Mouse (Mus musculus) C2C12 (cell line): ENCODE measurements around the gene Mcrip2. TPM values are rescaled to one million over a fixed set of nuclear protein-coding genes. Genes with fewer than 3 reads are reported as not detected.
A peak's percentile ranks its signal among the peaks of the same experiment; 100 is the strongest.

Experiments
- H3K27me3 ChIP-seq: one replicate; pipeline ENCODE4 v1.6.1; 2011; ENCODE audit not compliant: control insufficient read depth, insufficient read depth, insufficient read length
- H3K36me3 ChIP-seq: one replicate; pipeline ENCODE4 v1.6.1; 2011; ENCODE audit not compliant: control insufficient read depth, insufficient read depth
- H3K4me3 ChIP-seq: one replicate; pipeline ENCODE4 v1.5.1; 2011; ENCODE audit warnings: mild to moderate bottlenecking, control low read depth; ENCODE audit not compliant: poor library complexity, insufficient read depth, severe bottlenecking
- H3K79me2 ChIP-seq: one replicate; pipeline ENCODE4 v1.6.1; 2011; ENCODE audit not compliant: control insufficient read depth, insufficient read depth
- H3K79me3 ChIP-seq: one replicate; pipeline ENCODE4 v1.6.1; 2011; ENCODE audit warnings: low read depth, control low read depth
- H3ac ChIP-seq: one replicate; pipeline ENCODE3; 2011; ENCODE audit warnings: low read depth; ENCODE audit not compliant: control insufficient read depth, insufficient read length
- CEBPB ChIP-seq: IDR thresholded peaks from one replicate; pipeline ENCODE4 v1.6.1; 2011; ENCODE audit warnings: low read depth, mild to moderate bottlenecking, control low read depth, moderate library complexity
- CTCF ChIP-seq: IDR thresholded peaks from one replicate; pipeline ENCODE4 v1.5.1; 2011; ENCODE audit not compliant: control insufficient read depth, insufficient read depth, insufficient read length
- FOSL1 ChIP-seq: IDR thresholded peaks from one replicate; pipeline ENCODE4 v1.8.0; 2011; ENCODE audit warnings: mild to moderate bottlenecking, low read length; ENCODE audit not compliant: poor library complexity, insufficient read depth, severe bottlenecking
- MAX ChIP-seq: IDR thresholded peaks from one replicate; pipeline ENCODE4 v1.6.1; 2011; ENCODE audit warnings: mild to moderate bottlenecking, control low read depth
- MYOD1 ChIP-seq: IDR thresholded peaks from one replicate; pipeline ENCODE4 v1.6.1; 2011; ENCODE audit warnings: low read depth; ENCODE audit not compliant: control insufficient read depth, insufficient read length
- MYOG ChIP-seq: IDR thresholded peaks from one replicate; pipeline ENCODE4 v1.6.1; 2011; ENCODE audit not compliant: control insufficient read depth, insufficient read length; ENCODE audit errors: extremely low read depth
- USF1 ChIP-seq: IDR thresholded peaks from one replicate; pipeline ENCODE4 v1.6.1; 2011; ENCODE audit warnings: low read depth, mild to moderate bottlenecking, control low read depth, moderate library complexity
- polyA plus RNA-seq: library from polyadenylated mRNA; unstranded; fragments of >200 nt; fragmentation: generic; extraction: Trizol; gene quantifications from one replicate; pipeline ENCODE4 v1.2.1, GENCODE M21; 2012; ENCODE audit warnings: missing spikeins

Mcrip2 gene
- polyA plus RNA-seq, 1 experiment: 36.3 TPM

- Histone ChIP-seq H3K36me3 (no peaks in the 10 kb centered on the region), H3K27me3 (no peaks in the 10 kb centered on the region), H3K79me3 (no peaks in the 10 kb centered on the region), H3K4me3 (no peak overlapping the region), H3K79me2 (peaks cover 9% of the 10 kb centered on the region), H3ac (no peak overlapping the region)
- TF ChIP-seq FOSL1: no peak
- no peak for TF ChIP-seq USF1
- no peak for TF ChIP-seq MAX
- TF ChIP-seq MYOG: no peak
- no peak for TF ChIP-seq CTCF
- no peak for TF ChIP-seq CEBPB
Observed at GRCm38 (mm10) chr17:25869954-25870353, 1.4 kb upstream of the Mcrip2 start.

DNA sequence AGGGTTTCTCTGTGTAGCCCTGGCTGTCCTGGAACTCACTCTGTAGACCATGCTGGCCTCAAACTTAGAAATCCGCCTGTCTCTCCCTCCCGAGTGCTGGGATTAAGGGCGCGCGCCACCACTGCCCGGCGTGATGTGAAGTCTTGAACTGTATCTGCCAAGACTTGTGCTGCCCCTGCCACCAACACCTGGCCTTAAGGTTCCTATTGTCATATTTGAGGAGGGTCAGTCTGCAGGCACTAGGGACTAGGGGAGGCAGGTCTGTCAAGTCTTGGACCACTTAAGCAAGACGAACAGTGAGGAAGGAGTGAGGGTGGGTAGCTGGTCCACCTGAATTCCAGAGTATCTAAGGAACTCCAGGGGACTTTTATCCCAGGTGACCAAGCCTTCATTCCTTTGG is 934 bp upstream of the Mcrip2 start:
- peaks cover 9% of the 10 kb centered on the region for H3K79me2 ChIP-seq
- TF ChIP-seq MYOD1 (no peak), CTCF (no peak), CEBPB (no peak), MAX (no peak), MYOG (no peak), USF1 (no peak), FOSL1 (no peak)
- no peaks in the 10 kb centered on the region for H3K79me3 ChIP-seq
- H3K36me3 ChIP-seq: no peaks in the 10 kb centered on the region
- H3K4me3 ChIP-seq: no peak overlapping the region
- H3K27me3 ChIP-seq: no peaks in the 10 kb centered on the region
- no peak overlapping the region for H3ac ChIP-seq

DNA sequence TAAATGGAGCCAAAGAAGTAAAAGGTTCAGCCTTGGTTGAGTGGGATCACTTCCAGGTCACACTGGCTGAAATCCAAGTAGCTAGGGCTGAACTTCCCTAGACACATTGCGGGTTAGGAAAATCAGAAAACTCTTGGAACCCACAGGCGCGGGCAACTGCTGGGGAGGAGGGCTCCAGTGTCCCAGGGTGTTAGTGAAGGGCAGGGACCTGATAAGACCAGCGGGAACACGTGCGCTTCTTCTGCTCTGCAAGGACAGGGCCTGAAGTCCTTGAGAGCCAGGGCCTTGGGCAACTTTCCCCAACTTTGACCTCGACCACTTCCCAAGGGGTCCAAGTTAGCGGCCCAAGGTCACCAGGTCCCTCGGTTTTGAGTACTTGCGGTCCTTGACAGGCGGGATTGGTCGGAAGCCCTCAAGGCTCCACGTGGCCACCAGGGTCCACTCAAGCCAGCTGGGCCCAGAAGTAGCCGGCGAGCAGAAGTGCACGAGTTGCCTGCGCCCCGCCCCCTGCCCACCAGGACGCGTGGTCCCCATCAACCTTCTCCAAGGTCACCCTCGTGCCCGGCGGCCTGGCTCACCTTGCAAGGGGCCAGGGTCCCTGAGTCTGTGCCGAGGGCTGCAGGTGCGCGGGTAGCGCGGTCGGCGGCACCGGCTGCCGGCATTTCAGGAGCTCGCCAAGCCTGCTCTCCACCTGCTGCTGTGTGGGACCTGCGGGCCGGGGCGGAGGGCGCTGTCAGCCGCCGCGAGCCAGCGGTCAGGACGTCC is 546 bp downstream of the Mcrip2 start:
- H3K79me2 ChIP-seq: peaks cover 9% of the 10 kb centered on the region
- H3K79me3 ChIP-seq: no peaks in the 10 kb centered on the region
- H3K36me3 ChIP-seq: no peaks in the 10 kb centered on the region
- peak overlapping the region; percentile 45 for H3K4me3 ChIP-seq
- no peaks in the 10 kb centered on the region for H3K27me3 ChIP-seq
- TF ChIP-seq MAX (peak; percentile 33), CEBPB (no peak)
- peak overlapping the region; percentile 75 for H3ac ChIP-seq

GRCm38 (mm10) chr17:25867509-25867835 is 1.1 kb downstream of the Mcrip2 start:
- no peaks in the 10 kb centered on the region for H3K27me3 ChIP-seq
- H3ac ChIP-seq: peak overlapping the region; percentile 47
- no peaks in the 10 kb centered on the region for H3K36me3 ChIP-seq
- H3K79me3 ChIP-seq: no peaks in the 10 kb centered on the region
- TF ChIP-seq MYOD1 (no peak), CTCF (no peak), MYOG (no peak)
- peak overlapping the region; percentile 45 for H3K4me3 ChIP-seq
- peaks cover 9% of the 10 kb centered on the region for H3K79me2 ChIP-seq

DNA sequence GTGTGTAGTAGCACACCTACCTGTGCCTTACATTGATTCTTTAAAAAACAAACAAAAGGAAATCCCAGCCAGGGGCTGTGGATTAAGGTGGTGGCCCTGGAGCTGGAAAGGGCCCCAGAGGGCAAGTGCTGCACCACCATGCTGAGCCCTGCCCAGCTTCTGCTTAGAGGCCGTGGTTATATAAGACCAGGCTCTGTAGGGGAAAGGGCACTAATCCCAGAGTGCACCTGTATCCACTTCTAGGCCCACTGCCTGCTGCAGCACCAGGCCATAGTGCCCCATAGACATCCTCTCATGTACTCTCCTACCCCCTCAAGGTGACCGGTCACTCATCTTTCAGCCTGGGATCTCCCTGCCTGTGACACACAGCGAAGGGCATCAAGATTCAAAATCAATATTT is 2.4 kb downstream of the Mcrip2 start:
- TF ChIP-seq MYOG (no peak), CEBPB (no peak), MAX (no peak), USF1 (no peak), FOSL1 (no peak), CTCF (no peak), MYOD1 (no peak)
- Histone ChIP-seq H3K36me3 (no peaks in the 10 kb centered on the region), H3K4me3 (no peak overlapping the region), H3ac (no peak overlapping the region), H3K27me3 (no peaks in the 10 kb centered on the region), H3K79me3 (no peaks in the 10 kb centered on the region), H3K79me2 (peaks cover 9% of the 10 kb centered on the region)

DNA sequence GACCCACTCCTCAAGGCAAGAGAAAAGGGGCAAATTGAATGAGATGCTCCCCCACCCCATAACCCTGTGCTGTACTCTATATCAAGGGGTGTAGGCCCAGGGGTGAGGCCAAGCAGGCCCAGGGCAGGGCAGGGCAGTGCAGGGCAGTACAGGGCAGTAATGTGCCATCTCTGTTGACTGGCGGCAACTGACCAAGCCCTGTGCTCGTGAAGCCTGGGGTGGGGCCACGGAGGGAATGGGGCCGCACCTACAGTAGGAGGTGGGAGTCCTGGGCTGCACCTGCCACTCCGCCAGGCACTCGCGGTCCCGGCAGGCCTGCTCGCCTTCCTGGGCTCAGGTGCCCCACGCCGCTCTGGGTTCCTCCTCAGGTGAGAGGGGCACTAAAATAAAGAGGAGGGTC is 3.3 kb downstream of the Mcrip2 start:
- Histone ChIP-seq H3K4me3 (no peak overlapping the region), H3ac (no peak overlapping the region), H3K79me3 (no peaks in the 10 kb centered on the region), H3K79me2 (peaks cover 9% of the 10 kb centered on the region), H3K36me3 (no peaks in the 10 kb centered on the region), H3K27me3 (no peaks in the 10 kb centered on the region)
- TF ChIP-seq CEBPB: no peak
- TF ChIP-seq MAX: no peak
- TF ChIP-seq USF1: no peak
- TF ChIP-seq MYOG: no peak
- no peak for TF ChIP-seq MYOD1
- TF ChIP-seq FOSL1: no peak
- TF ChIP-seq CTCF: no peak
